Mouse (Mus musculus) cerebellum, adult 2 months (tissue): ENCODE data around the gene Eif1ax. TPM values are rescaled to one million over a fixed set of nuclear protein-coding genes. Genes with fewer than 3 reads are reported as not detected.

Experiments used
- DNase-seq, 2 experiments: peaks; one replicate each; pipeline ENCODE4 v3.0.0; 2021
- H3K27ac ChIP-seq: fragments of 200-500 bp; 2 replicates; pipeline ENCODE4 v1.5.1; 2012; ENCODE audit warnings: low read length, control low read depth, inconsistent platforms; ENCODE audit not compliant: insufficient read depth
- H3K27me3 ChIP-seq: fragments of 200-500 bp; 2 replicates; pipeline ENCODE4 v1.6.1; 2012; ENCODE audit warnings: inconsistent platforms, mild to moderate bottlenecking, low read length, moderate library complexity; ENCODE audit not compliant: control insufficient read depth, insufficient read depth
- H3K4me1 ChIP-seq: fragments of 200-500 bp; 2 replicates; pipeline ENCODE4 v1.6.1; 2011; ENCODE audit warnings: low read length; ENCODE audit not compliant: control insufficient read depth, insufficient read depth
- H3K4me3 ChIP-seq: fragments of 200-500 bp; replicated peaks from 2 replicates; pipeline ENCODE3; 2011; ENCODE audit warnings: mild to moderate bottlenecking, low read depth, low read length, control low read depth; ENCODE audit not compliant: insufficient read depth
- CTCF ChIP-seq: fragments of 200-500 bp; IDR thresholded peaks from 2 replicates; pipeline ENCODE4 v1.5.1; 2011; ENCODE audit warnings: low read depth, mild to moderate bottlenecking, control low read depth, low read length, moderate library complexity, borderline replicate concordance; ENCODE audit not compliant: insufficient read depth
- POLR2A ChIP-seq: fragments of 200-500 bp; IDR thresholded peaks from 2 replicates; pipeline ENCODE4 v1.6.1; 2011; ENCODE audit warnings: low read length, control low read depth, borderline replicate concordance; ENCODE audit not compliant: insufficient read depth
- WGBS: fragments of 180-500 bp; shearing (Covaris S2); methylation state at CpG from one replicate; pipeline ENCODE4 v1.1.7; 2018; 5-methylcytosine and 5-hydroxymethylcytosine counted together
- polyA plus RNA-seq: library from polyadenylated mRNA; depleted of rRNA; stranded (reverse); fragments of >200 nt; gene quantifications from 2 replicates; pipeline ENCODE4 v1.2.3, GENCODE M21; 2012; rRNA removed

Gene Eif1ax
- polyA plus RNA-seq: 62.0 and 76.7 TPM in 2 replicates

GRCm38 (mm10) chrX:159371831-159372752, at the start of gene Eif1ax:
Gene Eif1ax (plus strand): TSS chrX:159372178.
- H3K27ac ChIP-seq: peak within 1 kb of the TSS; percentile 51
- no peaks in the 10 kb centered on the region; the same call in 1 of the 2 replicates for H3K4me1 ChIP-seq
- peak within 1 kb of the TSS; percentile 84 for H3K4me3 ChIP-seq
- TF ChIP-seq CTCF: no peak
- TF ChIP-seq POLR2A: peak; percentile 61
- peak; percentile 73 to 77 for DNase-seq
- 6% methylated on average over 48 of the region's 76 CpGs for WGBS
- no peaks in the 10 kb centered on the region for H3K27me3 ChIP-seq

GRCm38 (mm10) chrX:159364506-159364905, 7.5 kb upstream of the Eif1ax start:
- 92% methylated on average over 3 of the region's 3 CpGs for WGBS
- no peak for DNase-seq
- Histone ChIP-seq H3K4me3 (no peak overlapping the region), H3K27ac (no peak overlapping the region), H3K4me1 (no peaks in the 10 kb centered on the region), H3K27me3 (no peaks in the 10 kb centered on the region)
- TF ChIP-seq POLR2A (no peak), CTCF (no peak)

DNA sequence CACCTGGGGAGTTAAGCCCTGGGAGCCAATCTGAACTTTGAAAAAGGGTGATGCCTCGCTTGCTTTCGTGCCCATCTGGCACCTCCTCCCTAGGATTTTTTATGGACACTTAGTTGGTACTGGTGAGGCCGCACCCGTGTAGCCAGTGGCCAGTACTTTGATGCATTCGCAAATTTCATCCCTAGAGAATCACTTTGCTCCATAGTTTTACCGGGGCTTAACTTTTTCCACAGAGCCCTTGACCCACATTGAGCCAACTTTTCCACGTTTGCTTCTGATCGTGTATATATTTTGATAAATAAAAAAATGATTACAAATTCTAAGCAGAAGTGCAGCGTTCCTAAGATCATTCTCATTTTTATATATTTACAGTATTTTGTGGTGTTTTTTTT, 771 bp downstream of the Eif1ax start:
- H3K27me3 ChIP-seq: no peaks in the 10 kb centered on the region
- 10% methylated on average over 9 of the region's 9 CpGs for WGBS
- no peak for DNase-seq
- H3K4me3 ChIP-seq: peak overlapping the region; percentile 69
- TF ChIP-seq CTCF (no peak), POLR2A (no peak)
- H3K4me1 ChIP-seq: no peaks in the 10 kb centered on the region; the same call in 1 of the 2 replicates
- peak overlapping the region; percentile 51; the same call in 1 of the 2 replicates for H3K27ac ChIP-seq

GRCm38 (mm10) chrX:159387105-159387504, 15.1 kb downstream of the Eif1ax start:
- no peaks in the 10 kb centered on the region for H3K27me3 ChIP-seq
- WGBS: 66% methylated on average over 9 of the region's 9 CpGs
- H3K4me1 ChIP-seq: no peaks in the 10 kb centered on the region
- no peak overlapping the region for H3K4me3 ChIP-seq
- no peak for TF ChIP-seq CTCF
- TF ChIP-seq POLR2A: no peak
- no peak for DNase-seq
- H3K27ac ChIP-seq: no peak overlapping the region

GRCm38 (mm10) chrX:159388953-159389352, 17.0 kb downstream of the Eif1ax start:
- Histone ChIP-seq H3K4me3 (no peak overlapping the region), H3K27ac (no peak overlapping the region), H3K27me3 (no peaks in the 10 kb centered on the region), H3K4me1 (no peaks in the 10 kb centered on the region)
- DNase-seq: peak in 1 of 2 experiments; percentile 71
- no peak for TF ChIP-seq CTCF
- no peak for TF ChIP-seq POLR2A

GRCm38 (mm10) chrX:159390347-159390962, 18.5 kb downstream of the Eif1ax start:
- TF ChIP-seq POLR2A (no peak), CTCF (no peak)
- 91% methylated on average over 6 of the region's 6 CpGs for WGBS
- no peak for DNase-seq
- Histone ChIP-seq H3K4me1 (no peaks in the 10 kb centered on the region), H3K4me3 (no peak overlapping the region), H3K27me3 (no peaks in the 10 kb centered on the region), H3K27ac (no peak overlapping the region)

- WGBS: 69% methylated on average over 3 of the region's 3 CpGs
- no peaks in the 10 kb centered on the region for H3K4me1 ChIP-seq
- H3K27ac ChIP-seq: no peak overlapping the region
- no peak for DNase-seq
- TF ChIP-seq CTCF (no peak), POLR2A (no peak)
- H3K4me3 ChIP-seq: no peak overlapping the region
- no peaks in the 10 kb centered on the region for H3K27me3 ChIP-seq
Measured at GRCm38 (mm10) chrX:159391239-159391638, 19.3 kb downstream of the Eif1ax start.

DNA sequence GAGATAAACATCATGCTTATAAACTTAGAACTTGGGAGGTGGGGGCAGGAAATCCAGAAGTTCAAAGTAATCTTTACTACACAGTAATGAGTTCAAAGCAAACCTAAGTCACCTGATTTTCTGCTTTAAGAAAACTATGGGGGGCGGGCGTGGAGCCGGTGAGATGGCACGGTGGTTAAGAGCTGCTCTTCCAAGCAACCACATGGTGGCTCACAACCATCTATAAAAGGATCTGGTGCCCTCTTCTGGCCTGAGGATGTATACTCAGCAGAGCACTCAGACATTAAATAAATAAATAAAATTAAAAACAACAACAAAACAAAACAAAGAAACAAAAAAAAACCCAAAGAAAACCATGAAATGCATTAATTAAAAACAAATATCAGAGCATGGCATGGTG, 37.3 kb downstream of the Eif1ax start:
- DNase-seq: peak in 1 of 2 experiments; percentile 52
- WGBS: 10% methylated on average over 4 of the region's 4 CpGs
- H3K27me3 ChIP-seq: no peaks in the 10 kb centered on the region
- TF ChIP-seq POLR2A (no peak), CTCF (peak; percentile 48; the same call in 1 of the 2 replicates)
- no peaks in the 10 kb centered on the region for H3K4me1 ChIP-seq
- H3K27ac ChIP-seq: no peak overlapping the region
- no peak overlapping the region for H3K4me3 ChIP-seq
